Mouse (Mus musculus) large intestine, adult 2 months (tissue): Measurements from ENCODE around the gene Atox1. TPM values are rescaled to one million over a fixed set of nuclear protein-coding genes. Genes with fewer than 3 reads are reported as not detected.

ENCODE experiments used
- polyA plus RNA-seq: library from polyadenylated mRNA; depleted of rRNA; stranded (reverse); fragments of >200 nt; gene quantifications from 2 replicates; pipeline ENCODE4 v1.2.3, GENCODE M21; 2012; rRNA removed

The Atox1 gene
- polyA plus RNA-seq, 1 experiment, result 388 TPM

Other genes starting within 250 kb of the Atox1 start
- gene Fat2, start 124.7 kb downstream of the Atox1 start, polyA plus RNA-seq, result 0.01 TPM in 2 replicates
- gene Sparc, start 38.1 kb downstream of the Atox1 start, polyA plus RNA-seq, result 441 and 450 TPM in 2 replicates
- gene G3bp1, start 8.4 kb upstream of the Atox1 start, polyA plus RNA-seq, result 25.7 and 27.8 TPM in 2 replicates
- not detected in 2 replicates for gene Glra1, start 147.0 kb upstream of the Atox1 start, polyA plus RNA-seq